Mouse (Mus musculus) stomach, embryonic 16.5 days (tissue): Measurements from ENCODE around the gene Adamts13. TPM values are rescaled to one million over a fixed set of nuclear protein-coding genes. Genes with fewer than 3 reads are reported as not detected.
A peak's percentile ranks its signal among the peaks of the same experiment; 100 is the strongest.

ENCODE experiments used
- ATAC-seq: fragments of 200-750 bp; cut with Nextera tagmentation; 2 replicates; pipeline ENCODE4 v1.8.0; 2017; ENCODE audit warnings: moderate number of reproducible peaks, moderate TSS enrichment; ENCODE audit not compliant: insufficient read depth, low FRiP score
- H3K27ac ChIP-seq: fragments of 300-500 bp; sonication (generic); 2 replicates; pipeline ENCODE4 v1.5.1; 2014; ENCODE audit warnings: low read length
- H3K27me3 ChIP-seq: fragments of 300-500 bp; sonication (generic); 2 replicates; pipeline ENCODE4 v1.6.1; 2014; ENCODE audit warnings: low read length, control low read depth, mixed read lengths; ENCODE audit not compliant: control insufficient read depth, insufficient read depth
- H3K36me3 ChIP-seq: fragments of 300-500 bp; sonication (generic); 2 replicates; pipeline ENCODE4 v1.6.1; 2014; ENCODE audit warnings: low read length; ENCODE audit not compliant: control insufficient read depth, insufficient read depth
- H3K4me1 ChIP-seq: fragments of 300-500 bp; sonication (generic); 2 replicates; pipeline ENCODE4 v1.6.1; 2014; ENCODE audit warnings: low read length, control low read depth, mixed read lengths; ENCODE audit not compliant: control insufficient read depth, insufficient read depth
- H3K4me2 ChIP-seq: fragments of 300-500 bp; sonication (generic); 2 replicates; pipeline ENCODE4 v1.6.1; 2014; ENCODE audit warnings: low read depth, low read length, mixed read lengths
- H3K4me3 ChIP-seq: fragments of 300-500 bp; sonication (generic); replicated peaks from 2 replicates; pipeline ENCODE4 v1.5.1; 2014; ENCODE audit warnings: mild to moderate bottlenecking, low read length
- H3K9ac ChIP-seq: fragments of 300-500 bp; sonication (generic); 2 replicates; pipeline ENCODE4 v1.6.1; 2014; ENCODE audit warnings: low read length
- H3K9me3 ChIP-seq: fragments of 300-500 bp; sonication (generic); replicated peaks from 2 replicates; pipeline ENCODE4 v1.6.1; 2016; ENCODE audit warnings: low read length, control low read depth; ENCODE audit not compliant: control insufficient read depth
- WGBS: fragments of 180-500 bp; shearing (Covaris S2); extraction: QIAGEN DNeasy Blood & Tissue Kit; methylation state at CpG from one replicate; pipeline ENCODE4 v1.1.7; 2014; 5-methylcytosine and 5-hydroxymethylcytosine counted together
- polyA plus RNA-seq: library from polyadenylated mRNA; unstranded; fragments of >200 nt; fragmentation: Nextera tagmentation; extraction: Ambion mirVana; gene quantifications from 2 replicates; pipeline ENCODE4 v1.2.1, GENCODE M21; 2015

The Adamts13 gene
- polyA plus RNA-seq, 1 experiment from 2014 or later = 0.21 TPM

DNA sequence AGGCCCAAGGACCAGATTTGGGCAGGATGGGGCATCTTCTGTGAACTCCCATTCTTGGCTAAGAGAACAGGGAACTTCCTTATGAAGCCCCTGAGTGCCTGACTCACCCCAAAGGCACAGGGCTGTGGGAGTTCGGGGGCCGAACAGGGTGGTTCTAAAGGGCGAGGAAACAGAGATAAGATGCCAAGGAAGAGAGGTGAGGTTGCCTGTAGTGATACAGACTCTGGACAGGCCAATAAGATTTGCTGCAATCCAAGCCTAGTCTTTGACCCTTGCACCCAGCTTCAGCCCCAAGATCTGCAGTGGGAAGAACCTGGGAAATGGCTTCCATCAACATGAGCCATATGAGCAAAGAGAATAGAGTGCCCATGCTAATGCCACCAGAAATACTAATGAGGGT lies 30.0 kb upstream of the Adamts13 start:
- no peak for ATAC-seq
- Histone ChIP-seq H3K27ac (no peak overlapping the region), H3K4me1 (no peaks in the 10 kb centered on the region), H3K4me2 (no peak overlapping the region), H3K4me3 (no peak overlapping the region), H3K27me3 (no peaks in the 10 kb centered on the region), H3K9me3 (no peaks in the 10 kb centered on the region), H3K9ac (no peak overlapping the region), H3K36me3 (no peaks in the 10 kb centered on the region)
- WGBS = 68% methylated on average over 3 of the region's 3 CpGs

DNA sequence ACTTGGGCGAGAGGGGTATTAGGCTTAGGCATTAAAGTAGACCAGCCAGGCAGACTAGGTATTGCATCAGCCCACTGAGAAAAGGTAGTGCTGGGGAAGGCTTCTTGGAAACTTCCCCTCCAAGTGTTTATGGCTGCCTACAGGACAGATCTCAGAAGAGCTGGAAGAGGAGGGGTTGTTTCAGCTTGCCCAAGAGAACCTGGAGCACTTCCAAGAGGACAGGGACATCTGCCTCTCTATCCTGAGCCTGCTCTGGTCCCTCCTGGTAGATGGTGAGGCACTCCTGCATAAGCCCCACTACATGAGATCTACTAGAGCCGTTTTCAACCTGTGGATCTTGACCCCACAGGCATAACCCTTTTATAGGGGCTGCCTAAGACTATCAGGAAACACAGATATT lies 22.8 kb upstream of the Adamts13 start:
- Histone ChIP-seq H3K9ac (no peak overlapping the region), H3K4me3 (no peak overlapping the region), H3K9me3 (no peaks in the 10 kb centered on the region), H3K4me1 (no peaks in the 10 kb centered on the region), H3K27me3 (no peaks in the 10 kb centered on the region), H3K4me2 (no peak overlapping the region), H3K27ac (no peak overlapping the region), H3K36me3 (peaks cover 3% of the 10 kb centered on the region; the same call in 1 of the 2 replicates)
- no peak for ATAC-seq
- 77% methylated on average over 2 of the region's 2 CpGs for WGBS

DNA sequence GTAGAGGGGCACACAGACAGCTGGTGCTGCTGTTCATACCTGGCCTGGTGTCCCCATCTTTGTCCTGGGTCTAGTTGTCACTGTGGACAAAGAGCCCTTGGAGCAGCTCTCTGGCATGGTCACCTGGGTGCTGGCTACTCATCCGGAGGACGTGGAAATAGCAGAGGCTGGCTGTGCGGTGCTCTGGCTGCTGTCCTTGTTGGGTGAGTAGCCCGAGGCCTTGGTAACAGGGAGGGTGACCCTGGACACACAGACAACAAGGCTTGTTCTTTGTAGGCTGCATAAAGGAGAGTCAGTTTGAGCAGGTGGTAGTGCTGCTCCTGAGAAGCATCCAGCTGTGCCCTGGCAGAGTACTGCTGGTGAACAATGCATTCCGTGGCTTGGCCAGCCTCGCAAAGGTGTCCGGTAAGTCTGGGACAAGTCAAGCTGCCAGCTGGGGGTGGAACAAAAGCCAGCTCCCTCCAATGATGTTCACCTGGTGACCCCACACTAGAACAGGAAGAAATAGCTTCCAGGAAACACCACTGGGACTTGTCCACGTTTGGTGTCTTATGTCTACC lies 21.8 kb upstream of the Adamts13 start:
- no peak overlapping the region for H3K4me3 ChIP-seq
- no peak overlapping the region for H3K4me2 ChIP-seq
- 83% methylated on average over 8 of the region's 8 CpGs for WGBS
- peaks cover 7% of the 10 kb centered on the region; the same call in 1 of the 2 replicates for H3K36me3 ChIP-seq
- ATAC-seq = no peak; the same call in 1 of the 2 replicates
- H3K27ac ChIP-seq = no peak overlapping the region
- H3K9me3 ChIP-seq = no peaks in the 10 kb centered on the region
- no peak overlapping the region for H3K9ac ChIP-seq
- H3K4me1 ChIP-seq = no peaks in the 10 kb centered on the region
- H3K27me3 ChIP-seq = no peaks in the 10 kb centered on the region

DNA sequence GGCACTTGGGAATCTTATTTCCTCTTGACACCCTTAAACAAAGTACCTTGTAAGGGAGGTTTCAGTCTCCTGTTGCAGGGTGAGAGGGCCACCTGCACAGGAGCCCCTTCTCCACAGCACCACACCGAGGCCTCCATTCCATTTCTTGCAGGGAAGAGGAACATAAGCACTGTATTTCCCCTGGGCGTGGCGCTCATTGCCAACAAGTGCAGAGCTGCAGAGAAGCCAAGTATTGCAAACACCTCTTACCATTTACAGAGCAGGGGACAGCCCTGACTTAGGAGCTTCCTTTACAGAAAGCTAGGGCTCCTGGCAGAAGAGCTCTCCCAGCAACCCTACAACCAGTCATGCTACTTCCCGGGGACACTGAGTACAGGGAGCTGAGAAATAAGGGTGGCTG lies 21.0 kb upstream of the Adamts13 start:
- H3K9ac ChIP-seq = no peak overlapping the region
- WGBS = 93% methylated on average over 4 of the region's 4 CpGs
- no peak overlapping the region for H3K4me2 ChIP-seq
- no peak overlapping the region for H3K27ac ChIP-seq
- H3K4me3 ChIP-seq = no peak overlapping the region
- H3K9me3 ChIP-seq = no peaks in the 10 kb centered on the region
- H3K27me3 ChIP-seq = no peaks in the 10 kb centered on the region
- no peak for ATAC-seq
- H3K4me1 ChIP-seq = no peaks in the 10 kb centered on the region
- H3K36me3 ChIP-seq = peaks cover 7% of the 10 kb centered on the region; the same call in 1 of the 2 replicates

DNA sequence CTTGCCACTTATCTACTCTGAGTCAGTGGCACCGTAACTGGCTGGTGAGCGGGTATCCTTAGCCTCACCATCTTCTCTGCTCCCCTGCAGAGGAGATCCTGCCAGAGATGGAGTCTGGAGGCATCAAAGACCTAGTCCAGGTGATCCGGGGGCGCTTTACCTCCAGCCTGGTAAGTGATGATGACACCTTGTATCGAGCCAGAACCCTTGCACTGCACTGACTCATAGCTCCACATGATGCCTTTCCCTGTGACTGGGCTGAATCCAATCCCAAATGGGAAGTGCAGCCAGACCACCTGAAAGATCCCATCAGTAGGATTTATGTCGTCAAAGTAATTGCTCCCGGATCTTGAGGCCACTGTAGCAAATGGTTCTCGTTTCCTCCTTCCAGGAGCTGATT lies 20.4 kb upstream of the Adamts13 start:
- ATAC-seq = no peak
- no peak overlapping the region for H3K4me3 ChIP-seq
- peaks cover 11% of the 10 kb centered on the region for H3K36me3 ChIP-seq
- H3K27me3 ChIP-seq = no peaks in the 10 kb centered on the region
- no peak overlapping the region for H3K27ac ChIP-seq
- H3K4me2 ChIP-seq = no peak overlapping the region
- H3K4me1 ChIP-seq = no peaks in the 10 kb centered on the region
- no peak overlapping the region for H3K9ac ChIP-seq
- no peaks in the 10 kb centered on the region for H3K9me3 ChIP-seq
- 87% methylated on average over 8 of the region's 8 CpGs for WGBS

DNA sequence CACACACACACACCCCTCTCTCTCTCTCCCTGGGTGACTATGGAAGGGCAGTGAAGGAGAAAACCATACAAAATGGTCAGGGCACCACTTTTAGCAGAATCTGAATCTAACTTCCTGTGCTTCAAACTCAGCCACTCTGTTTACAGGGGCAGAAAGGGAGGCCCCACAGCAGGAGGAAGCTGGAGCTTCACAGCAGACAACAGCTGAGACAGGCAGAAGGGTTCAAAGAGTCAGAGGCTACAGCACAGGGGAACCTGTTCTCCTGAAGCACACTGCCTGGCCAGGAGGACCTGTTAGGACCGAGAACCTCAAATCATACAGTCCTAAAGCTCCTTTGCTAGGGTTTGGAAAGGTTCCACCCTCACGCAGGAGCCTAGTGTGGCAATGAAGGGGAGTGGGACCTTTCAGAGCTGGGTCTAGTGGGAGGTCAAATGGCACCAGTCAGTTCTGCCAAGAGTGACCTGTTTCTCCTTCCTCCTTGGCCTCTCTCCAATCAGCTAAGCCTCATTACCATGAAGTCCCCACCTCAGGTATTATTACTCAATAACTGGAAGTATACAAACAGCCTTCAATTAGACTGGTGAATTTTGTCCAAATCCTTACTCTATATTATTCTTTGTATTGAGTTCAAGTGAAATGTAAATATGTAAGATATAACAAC lies 18.4 kb upstream of the Adamts13 start:
- no peak overlapping the region for H3K4me3 ChIP-seq
- no peak for ATAC-seq
- no peak overlapping the region for H3K4me2 ChIP-seq
- H3K9ac ChIP-seq = no peak overlapping the region
- WGBS = 92% methylated on average over 2 of the region's 2 CpGs
- H3K4me1 ChIP-seq = no peaks in the 10 kb centered on the region
- no peak overlapping the region for H3K27ac ChIP-seq
- peaks cover 16% of the 10 kb centered on the region for H3K36me3 ChIP-seq
- no peaks in the 10 kb centered on the region for H3K9me3 ChIP-seq
- no peaks in the 10 kb centered on the region for H3K27me3 ChIP-seq

DNA sequence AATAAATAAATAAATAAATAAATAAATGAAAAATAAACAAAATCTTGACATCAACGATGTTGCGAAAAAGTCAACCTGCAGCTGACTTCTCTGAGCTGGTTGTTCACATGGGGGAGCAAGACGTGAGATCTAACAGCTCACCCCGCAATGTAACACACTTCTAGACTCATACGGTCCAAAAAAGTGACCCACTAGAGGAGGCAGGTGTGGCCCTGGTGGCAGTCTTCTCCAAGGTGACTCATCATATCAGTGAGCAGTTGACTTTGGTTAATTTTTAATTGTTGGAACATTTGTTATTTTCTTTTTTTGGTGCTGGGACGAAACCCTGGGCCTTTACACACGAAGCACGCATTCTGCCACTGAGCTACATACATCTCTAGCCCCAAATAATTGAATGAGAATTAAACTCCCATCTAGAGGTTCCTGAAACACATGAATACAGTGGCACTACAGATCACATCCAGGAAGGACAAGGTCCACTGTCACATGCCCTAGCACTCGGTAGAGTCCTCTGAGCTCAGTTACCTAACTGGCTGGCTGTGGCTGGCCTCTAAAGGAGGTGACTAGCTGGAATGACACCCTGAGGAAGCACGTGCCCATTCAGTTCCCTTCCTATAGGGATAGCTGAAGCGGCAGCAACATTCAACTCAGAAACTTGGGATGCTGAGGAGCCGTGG lies 16.3 kb upstream of the Adamts13 start:
- ATAC-seq = peak; percentile 52; the same call in 1 of the 2 replicates
- Histone ChIP-seq H3K36me3 (peaks cover 22% of the 10 kb centered on the region), H3K27me3 (no peaks in the 10 kb centered on the region), H3K27ac (no peak overlapping the region), H3K4me2 (no peak overlapping the region), H3K4me1 (no peaks in the 10 kb centered on the region; the same call in 1 of the 2 replicates), H3K9ac (no peak overlapping the region), H3K9me3 (no peaks in the 10 kb centered on the region), H3K4me3 (no peak overlapping the region)
- WGBS = 86% methylated on average over 12 of the region's 12 CpGs

DNA sequence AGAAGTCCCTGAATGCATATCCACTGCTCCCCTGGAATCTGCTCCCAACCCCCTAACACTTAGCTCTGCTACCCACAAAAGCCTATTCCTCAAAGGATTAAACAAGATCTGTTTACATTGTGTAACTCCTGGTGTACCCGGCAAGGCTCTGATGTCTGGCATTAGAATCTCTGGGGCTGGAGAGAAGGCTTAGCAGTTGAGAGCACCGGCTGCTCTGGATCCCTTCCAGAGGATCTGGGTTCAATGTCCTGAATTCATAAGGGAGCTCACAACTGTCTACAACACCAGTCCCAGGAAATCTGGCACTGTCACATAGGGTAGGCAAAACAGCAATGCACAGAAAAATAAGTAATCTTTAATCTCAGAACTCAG lies 15.7 kb upstream of the Adamts13 start:
- Histone ChIP-seq H3K27me3 (no peaks in the 10 kb centered on the region), H3K4me1 (no peaks in the 10 kb centered on the region; the same call in 1 of the 2 replicates), H3K4me2 (no peak overlapping the region), H3K9ac (no peak overlapping the region), H3K4me3 (no peak overlapping the region), H3K27ac (no peak overlapping the region), H3K9me3 (no peaks in the 10 kb centered on the region), H3K36me3 (peaks cover 22% of the 10 kb centered on the region)
- 71% methylated on average over 2 of the region's 2 CpGs for WGBS
- ATAC-seq = no peak; the same call in 1 of the 2 replicates

DNA sequence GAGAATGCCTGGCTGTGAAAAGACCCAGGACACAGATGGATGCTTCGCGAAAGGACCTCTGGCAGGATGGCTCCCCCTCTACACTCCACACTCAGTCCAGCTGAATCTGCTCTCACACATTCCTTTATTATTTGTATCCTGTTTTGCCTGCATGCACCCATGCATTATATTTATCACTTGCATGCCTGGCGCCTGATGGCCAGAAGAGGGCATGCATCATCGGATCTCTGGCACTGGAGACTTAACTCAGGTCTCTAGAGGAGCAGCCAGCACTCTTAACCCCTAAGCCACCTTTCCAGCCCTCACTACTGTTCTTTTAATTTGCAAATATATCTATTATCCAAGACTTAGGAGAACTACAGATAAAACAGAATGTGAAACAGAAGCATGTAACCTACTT lies 12.5 kb upstream of the Adamts13 start:
- Histone ChIP-seq H3K4me3 (no peak overlapping the region), H3K9me3 (no peaks in the 10 kb centered on the region), H3K4me2 (no peak overlapping the region), H3K36me3 (peaks cover 19% of the 10 kb centered on the region; the same call in 1 of the 2 replicates), H3K27ac (no peak overlapping the region), H3K4me1 (peaks cover 5% of the 10 kb centered on the region), H3K27me3 (no peaks in the 10 kb centered on the region), H3K9ac (no peak overlapping the region)
- 76% methylated on average over 4 of the region's 4 CpGs for WGBS
- no peak for ATAC-seq
